Mouse (Mus musculus): ENCODE measurements around the gene Clec11a.

Clec11a gene

DNA sequence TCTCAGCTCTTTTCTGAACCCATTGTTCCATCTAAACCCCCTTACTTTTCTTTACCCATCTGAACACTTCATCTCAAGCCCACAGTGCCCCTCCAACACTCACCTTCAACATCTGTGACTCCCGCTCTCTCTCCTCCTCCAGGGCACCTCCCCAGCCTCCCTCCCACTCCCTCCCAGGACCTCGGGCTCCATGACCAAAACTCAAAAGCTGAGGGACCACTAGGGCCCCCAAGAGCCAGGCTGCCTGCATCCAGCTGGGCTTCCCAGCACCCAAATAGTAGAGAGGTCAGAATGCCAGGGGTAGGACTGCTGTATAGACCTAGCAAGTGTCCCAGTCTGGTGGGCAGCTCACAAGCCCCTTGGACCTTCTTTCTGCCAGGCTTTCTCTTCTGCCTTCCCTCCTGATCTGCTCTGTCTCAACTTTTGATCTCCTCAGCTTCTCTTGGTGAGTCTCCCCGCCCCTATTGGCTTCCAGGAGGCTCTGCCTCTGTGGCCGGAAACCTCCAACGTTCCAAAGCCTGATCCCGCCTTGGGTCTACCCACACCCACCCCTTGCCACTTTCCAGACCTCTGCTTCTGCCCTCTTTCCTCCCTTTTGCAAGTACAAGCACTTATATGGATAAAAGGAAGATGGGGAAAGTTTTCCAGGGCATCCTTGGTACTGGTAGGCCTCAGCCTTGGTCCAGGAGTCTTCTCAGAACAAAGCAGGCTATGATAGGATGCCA lies at the start of gene Clec11a:
Gene Clec11a, minus strand, starts transcription at position 387 of the 725 bp plus-strand sequence.
- peak; percentile 43 for DNase-seq (ENCODE audit: low spot score)

DNA sequence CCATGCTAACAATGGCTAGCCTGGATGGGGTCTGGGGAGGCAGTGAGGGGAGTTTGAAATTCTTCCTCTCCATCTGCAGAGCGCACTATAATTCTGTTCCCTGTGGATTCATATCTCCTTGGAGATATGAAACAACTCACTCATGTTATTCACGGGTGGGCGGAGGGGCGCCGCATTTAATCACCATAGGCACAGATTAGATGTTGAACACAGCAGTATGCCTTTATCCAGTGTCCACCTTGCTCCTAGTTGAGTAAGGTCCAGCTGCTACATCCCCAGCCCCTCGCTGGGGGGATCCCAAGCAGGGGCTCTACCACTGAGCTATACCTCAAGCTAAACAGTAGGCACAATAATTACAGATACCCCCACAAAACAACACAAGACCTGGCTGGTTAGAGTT lies 48.7 kb upstream of the Clec11a start:
- DNase-seq (ENCODE audit: low spot score) = no peak

DNA sequence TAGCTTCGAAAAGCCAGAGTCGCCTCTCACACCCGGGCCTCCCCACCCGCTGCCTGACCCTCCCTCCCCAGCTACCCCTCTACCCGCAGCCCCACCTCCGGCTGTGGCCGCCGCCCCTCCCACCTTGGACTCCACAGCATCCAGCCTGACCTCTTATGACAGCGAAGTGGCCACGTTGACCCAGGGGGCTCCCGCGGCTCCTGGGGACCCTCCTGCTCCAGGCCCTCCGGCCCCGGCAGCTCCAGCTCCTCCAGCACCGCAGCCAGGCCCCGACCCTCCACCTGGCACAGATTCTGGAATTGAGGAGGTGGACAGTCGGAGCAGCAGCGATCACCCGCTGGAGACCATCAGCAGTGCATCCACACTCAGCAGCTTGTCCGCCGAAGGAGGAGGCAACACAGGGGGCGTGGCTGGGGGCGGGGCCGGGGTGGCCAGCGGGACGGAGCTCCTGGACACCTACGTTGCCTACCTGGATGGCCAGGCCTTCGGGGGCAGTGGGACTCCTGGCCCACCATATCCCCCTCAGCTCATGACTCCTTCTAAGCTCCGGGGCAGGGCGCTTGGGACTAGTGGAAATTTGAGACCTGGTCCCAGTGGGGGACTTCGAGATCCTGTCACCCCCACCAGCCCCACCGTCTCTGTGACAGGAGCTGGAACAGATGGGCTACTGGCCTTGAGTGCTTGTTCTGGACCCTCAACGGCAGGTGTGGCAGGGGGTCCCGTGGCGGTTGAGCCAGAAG lies 47.1 kb upstream of the Clec11a start:
- no peak for DNase-seq (ENCODE audit: low spot score)

DNA sequence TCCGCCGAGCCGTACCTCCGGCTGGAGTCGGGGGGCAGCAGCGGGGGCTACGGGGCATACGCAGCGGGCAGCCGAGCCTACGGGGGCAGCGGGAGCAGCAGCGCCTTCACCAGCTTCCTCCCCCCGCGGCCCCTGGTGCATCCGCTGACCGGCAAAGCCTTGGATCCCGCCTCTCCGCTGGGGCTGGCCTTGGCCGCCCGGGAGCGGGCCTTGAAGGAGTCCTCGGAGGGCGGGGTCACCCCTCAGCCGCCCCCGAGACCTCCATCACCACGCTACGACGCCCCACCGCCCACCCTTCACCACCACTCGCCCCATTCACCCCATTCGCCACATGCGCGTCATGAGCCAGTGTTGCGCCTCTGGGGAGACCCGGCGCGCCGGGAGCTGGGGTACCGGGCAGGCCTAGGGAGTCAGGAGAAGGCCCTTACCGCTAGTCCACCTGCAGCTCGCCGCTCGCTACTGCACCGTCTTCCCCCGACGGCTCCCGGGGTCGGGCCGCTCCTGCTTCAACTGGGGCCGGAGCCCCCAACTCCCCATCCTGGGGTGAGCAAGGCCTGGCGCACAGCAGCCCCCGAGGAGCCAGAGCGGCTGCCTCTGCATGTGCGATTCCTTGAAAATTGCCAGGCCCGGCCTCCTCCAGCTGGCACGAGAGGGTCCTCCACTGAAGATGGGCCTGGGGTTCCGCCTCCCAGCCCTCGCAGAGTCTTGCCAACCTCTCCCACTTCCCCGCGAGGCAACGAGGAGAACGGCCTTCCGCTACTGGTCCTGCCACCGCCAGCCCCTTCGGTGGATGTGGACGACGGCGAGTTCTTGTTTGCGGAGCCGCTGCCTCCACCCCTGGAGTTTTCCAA lies 46.3 kb upstream of the Clec11a start:
- DNase-seq (ENCODE audit: low spot score) = no peak

DNA sequence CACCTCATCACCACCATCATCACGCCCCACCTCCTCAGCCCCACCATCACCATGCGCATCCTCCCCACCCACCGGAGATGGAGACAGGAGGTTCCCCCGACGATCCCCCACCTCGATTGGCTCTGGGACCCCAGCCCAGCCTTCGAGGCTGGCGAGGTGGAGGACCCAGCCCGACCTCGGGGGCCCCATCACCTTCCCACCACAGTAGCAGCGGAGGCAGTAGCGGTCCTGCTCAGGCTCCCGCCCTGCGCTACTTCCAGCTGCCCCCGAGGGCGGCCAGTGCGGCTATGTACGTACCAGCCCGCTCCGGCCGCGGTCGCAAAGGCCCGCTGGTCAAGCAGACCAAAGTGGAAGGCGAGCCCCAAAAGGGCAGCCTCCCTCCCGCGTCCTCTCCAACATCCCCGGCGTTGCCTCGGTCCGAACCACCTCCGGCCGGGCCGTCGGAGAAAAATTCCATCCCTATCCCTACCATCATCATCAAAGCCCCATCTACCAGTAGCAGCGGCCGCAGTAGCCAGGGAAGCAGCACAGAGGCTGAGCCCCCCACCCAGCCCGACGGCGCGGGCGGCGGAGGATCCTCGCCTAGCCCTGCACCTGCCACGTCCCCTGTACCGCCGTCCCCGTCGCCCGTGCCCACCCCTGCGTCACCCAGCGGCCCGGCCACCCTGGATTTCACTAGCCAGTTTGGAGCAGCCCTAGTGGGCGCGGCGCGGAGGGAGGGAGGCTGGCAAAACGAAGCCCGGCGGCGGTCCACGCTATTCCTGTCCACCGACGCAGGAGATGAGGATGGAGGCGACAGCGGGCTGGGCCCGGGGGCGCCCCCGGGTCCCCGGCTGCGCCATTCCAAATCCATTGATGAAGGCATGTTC lies 45.4 kb upstream of the Clec11a start:
- no peak for DNase-seq (ENCODE audit: low spot score)

DNA sequence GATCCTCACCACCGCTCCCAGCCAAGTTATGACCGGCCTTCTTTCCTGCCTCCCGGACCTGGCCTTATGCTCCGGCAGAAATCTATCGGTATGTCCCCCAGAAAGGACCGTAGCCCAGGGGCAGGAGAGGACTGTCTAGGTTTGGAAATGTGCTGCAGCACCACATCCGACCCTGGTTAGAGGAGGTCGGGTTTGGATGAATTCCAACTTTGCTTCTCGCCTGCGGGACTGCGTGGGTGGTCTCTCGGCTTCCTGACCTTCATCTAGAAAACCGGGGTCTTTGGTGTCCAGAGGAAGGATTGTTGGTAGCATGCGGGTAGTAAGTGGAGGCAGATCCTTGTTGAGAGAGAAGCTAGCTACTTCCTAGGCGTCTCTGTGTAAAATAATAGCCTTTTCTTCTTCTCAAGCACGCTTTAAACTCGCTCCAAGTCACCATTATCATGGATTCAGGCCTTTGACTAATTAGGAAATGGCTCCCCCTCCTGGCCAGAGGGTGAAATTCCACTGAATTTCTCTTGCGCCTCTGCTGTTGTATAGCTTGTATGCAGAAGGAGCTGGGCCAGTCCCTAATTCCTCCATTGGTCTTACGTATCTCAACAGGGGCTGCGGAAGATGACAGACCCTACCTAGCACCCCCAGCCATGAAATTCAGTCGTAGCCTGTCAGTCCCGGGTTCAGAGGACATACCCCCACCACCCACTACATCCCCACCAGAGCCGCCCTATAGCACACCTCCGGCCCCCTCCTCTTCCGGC lies 44.4 kb upstream of the Clec11a start:
- peak; percentile 78 for DNase-seq (ENCODE audit: low spot score)

DNA sequence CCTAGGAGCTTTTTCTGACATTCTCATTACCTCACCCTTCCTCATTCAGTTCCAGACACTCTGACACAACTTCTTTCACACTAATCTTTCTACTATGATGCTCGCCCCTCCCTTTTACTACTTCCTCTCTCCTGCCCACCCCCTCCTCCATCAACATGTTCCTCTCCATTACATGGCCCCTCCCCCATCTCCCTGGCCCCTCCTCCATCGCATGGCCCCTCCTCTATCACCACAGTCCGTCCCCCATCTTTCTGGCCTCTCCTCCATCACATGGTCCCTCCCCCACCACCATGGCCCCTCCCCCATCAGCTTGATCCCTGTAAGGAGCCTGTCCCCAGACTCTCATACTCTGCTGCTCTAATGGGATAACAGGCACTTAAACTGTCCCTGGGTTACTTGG lies 42.3 kb upstream of the Clec11a start:
- DNase-seq (ENCODE audit: low spot score) = no peak

DNA sequence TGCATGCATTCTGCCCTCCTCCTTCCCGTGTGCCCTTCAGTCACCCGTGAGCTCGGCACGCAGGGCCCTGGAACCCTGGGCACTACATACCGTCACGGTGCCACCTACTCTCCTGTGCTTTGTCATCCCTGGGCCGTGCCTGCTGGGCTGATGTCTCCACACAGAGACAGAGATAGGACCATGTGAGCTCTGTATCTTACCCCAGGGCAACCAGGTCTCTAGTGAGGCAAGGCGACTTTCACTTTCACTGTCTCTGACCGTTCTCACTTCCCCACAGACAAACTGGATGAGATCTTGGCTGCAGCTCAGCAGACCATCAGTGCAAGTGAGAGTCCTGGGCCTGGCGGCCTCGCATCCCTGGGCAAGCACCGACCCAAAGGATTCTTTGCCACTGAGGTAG lies 37.9 kb upstream of the Clec11a start:
- DNase-seq (ENCODE audit: low spot score) = no peak

DNA sequence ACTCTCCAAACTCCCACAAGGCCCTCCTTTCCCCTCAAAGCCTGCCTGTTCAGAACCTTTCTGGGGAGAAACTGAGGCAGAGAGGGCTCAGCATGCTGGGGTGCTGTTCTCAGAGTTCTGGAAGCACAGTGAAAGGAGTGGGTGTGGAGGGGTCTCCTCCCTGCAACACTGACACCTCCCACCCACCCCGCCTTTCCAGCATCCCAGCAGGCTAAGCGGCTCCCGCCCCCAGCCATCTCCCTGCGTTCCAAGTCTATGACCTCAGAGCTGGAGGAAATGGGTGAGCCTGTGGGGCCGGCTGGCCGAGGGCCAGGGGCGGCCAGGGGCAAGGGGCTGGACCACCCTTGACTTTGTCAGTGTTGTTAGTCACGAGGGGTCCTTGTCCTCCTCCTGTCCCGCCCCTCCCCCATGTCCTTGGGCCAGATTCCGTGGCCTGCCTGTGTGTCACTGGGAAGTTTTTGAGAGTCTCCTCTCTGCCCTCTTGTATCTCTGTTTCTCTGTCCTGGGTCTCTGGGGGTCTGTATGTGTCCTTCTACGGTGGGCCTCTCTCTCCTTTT lies 36.8 kb upstream of the Clec11a start:
- no peak for DNase-seq (ENCODE audit: low spot score)

DNA sequence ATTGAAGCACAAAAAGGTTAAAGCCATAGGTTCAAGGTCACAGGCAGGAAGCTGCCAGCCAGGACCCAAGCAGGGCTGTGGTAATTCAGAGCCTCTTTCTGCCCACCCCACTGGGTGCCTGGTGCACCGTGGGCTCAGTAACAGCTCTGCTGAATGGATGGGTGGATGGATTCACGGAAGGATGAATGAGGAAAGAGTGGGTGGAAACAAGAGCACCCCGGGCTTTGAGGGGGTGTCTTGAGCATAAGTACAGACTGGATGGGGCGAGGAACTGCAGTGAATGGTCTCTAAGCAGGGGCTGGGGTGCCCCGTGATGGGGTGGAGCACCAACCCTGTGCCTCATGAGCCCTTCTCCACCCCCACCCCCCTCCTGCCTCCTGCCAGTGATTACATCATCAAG lies 35.0 kb upstream of the Clec11a start:
- no peak for DNase-seq (ENCODE audit: low spot score)

DNA sequence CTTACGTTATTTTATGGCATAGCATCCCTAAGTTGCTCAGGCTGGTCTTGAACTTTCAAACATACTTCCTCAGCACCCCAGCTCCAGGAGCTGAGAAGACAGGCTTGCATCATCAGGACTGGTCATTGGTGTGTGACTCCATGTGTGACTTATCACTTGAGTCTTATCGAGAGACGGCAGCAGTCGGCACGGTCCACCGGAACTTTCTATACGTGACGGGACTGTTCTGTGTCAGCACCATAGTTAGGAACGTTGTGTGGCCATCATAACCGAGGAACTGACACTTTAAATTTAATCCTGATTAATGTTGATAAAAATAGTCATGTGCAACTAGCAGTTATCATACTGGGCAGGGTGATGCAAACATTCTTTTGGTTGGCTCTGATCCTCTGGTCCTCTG lies 34.4 kb upstream of the Clec11a start:
- no peak for DNase-seq (ENCODE audit: low spot score)

DNA sequence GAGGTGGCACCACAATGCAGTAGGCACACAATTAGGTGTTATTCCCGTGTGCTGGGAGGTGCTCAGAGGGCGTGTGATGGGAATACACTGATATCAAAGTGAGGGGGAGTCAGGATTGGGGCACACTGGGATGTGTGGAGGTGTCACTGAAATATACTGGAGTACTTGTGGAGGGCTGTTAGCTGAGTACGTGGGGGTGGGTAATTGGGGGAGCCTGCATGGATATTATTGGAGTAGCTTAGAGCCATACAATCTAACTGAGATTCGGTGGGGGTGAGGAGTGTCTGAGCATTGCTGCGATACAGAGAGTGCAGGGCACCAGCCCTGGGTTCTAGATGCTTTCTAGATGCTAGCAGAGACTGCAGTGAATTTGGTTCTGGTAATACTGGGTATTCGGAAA lies 33.5 kb upstream of the Clec11a start:
- no peak for DNase-seq (ENCODE audit: low spot score)

DNA sequence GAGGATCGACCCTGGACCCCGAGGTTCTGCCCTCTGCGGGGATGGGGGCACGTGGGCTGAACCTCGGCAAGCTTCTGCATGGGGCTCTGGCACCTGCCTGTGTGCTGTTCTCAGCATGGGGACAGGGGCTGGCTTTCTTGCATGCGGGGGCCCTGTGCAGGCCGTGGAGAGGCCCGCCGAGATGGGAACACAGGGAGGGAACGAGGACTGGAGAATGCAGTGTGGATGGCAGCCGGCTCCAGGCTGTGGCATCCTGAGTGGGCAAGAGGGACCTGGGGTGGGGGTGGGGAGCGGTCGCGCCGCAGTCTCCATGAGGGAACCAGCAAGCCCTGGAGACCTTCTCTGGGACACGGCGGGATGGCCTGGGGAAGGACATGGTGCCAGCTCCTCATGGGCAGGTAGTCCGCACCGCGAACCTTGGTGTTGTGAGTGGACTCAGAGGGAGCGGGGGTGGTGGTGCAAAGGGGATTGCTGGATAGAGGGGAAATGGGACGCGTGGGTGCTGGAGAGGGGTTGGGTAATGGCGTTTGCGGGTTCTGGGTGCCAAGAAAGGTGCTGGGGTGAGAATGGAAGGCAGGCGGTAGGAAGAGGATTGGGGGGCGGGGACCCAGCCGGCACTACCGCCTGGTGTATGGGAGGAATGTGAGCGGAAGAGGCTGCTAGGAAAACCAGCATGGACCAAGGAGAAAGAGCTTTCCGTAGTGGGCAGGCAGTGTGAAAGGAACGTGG lies 30.6 kb upstream of the Clec11a start:
- no peak for DNase-seq (ENCODE audit: low spot score)

DNA sequence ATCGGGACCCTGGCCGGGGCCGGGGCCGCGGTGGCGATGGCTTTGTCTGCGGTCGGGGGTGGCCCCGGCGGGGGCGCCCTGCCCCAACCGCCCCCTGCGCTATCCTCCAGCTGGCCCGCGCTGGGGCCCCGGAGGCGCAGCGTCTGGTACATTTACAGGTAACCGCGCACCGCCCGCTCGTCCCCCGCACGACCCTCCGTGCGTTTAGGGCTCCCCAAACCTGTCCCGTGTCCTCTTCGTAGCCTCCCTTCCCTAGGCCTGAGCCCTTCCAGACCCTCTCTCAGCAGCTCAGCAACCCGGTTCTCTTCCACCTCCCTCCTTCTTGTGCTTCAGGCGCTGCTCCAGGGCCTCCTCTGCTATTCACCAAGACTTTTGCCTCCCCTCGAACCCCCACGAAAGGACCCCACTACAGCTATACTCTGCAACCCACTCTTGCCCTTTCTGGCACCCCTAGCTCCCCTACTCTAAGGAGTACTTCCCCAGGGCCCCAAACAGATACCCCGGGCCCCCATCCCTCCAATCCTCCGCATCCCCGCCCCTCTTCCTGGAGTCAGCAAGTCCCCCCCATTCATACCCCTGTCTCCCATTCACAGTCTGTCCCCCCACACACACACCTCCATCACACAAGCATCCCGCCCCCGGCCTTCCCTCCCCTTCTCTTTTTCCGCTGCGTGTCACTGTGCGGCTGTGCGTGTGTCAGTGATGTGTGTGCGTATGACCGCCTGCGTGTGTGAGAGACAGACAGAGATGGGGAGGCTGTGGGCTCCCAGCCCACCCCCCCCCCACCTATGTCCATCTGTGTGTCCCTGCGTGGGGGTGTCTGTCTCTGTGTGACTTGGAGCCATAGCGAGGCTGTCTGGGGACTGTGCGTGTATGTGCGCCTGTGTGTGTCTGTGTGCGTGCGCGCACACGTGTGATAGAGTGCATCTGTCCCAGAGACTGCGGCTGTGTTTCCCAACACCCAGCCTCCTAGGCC lies 29.6 kb upstream of the Clec11a start:
- no peak for DNase-seq (ENCODE audit: low spot score)

DNA sequence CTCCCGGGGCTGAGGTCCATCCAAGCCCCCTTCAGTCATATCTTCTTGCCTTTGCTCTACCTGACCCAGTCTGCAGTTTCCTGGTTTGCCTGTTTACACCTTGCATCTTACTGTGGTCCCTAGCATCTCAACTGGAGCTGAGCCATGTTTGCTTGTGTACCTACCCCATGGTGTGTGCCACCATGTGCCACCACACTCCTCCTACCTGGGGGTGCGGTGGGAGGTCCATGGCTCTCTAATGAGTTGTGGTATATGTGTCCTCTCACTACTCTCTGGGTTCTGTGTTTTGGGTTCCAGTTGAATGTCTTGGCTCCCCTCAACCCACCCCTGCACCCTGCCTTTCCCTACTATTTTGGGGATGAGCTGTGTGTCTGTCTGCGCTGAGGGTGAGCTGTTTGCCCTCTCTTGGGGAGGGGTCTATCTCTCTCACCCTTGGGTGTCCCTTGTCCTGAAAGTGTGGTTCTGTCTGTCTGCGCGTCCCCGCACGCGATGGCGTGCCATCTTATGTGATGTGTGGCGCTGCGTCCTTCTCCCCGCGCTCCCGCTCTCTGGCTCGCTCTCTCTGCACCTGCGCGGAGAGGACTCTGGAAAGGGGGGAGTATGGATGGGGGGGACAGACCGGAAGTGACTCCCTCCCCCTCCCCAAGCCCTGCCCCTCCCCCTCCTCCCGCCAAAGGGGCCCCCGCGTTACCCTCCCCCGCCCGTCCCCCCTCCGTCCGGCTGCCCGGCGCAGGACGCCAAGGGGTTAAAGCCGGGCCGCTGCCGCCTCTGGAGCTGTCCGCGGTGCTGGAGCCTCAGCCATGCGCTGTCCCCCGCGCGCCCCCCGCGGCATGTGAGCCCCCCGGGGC lies 28.6 kb upstream of the Clec11a start:
- no peak for DNase-seq (ENCODE audit: low spot score)

DNA sequence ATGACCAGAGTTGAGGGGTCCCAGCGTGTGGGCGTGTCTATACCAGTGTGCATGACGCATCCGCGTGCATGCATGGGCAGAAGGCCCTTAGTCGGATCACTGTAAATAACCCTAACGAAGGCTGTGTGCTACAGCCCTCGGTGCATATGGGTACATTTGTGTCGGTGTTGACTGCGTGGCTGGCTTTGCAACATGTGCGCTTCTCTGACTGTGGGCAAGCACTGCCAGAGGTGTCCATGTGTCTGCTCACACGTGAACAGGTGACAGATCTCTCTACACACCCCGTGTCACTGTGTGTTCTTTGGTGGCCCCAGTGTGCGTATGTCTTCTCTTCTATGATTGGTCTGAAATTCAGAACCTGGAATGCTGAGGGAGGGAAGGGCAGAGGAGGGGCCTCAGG lies 27.4 kb upstream of the Clec11a start:
- no peak for DNase-seq (ENCODE audit: low spot score)

DNA sequence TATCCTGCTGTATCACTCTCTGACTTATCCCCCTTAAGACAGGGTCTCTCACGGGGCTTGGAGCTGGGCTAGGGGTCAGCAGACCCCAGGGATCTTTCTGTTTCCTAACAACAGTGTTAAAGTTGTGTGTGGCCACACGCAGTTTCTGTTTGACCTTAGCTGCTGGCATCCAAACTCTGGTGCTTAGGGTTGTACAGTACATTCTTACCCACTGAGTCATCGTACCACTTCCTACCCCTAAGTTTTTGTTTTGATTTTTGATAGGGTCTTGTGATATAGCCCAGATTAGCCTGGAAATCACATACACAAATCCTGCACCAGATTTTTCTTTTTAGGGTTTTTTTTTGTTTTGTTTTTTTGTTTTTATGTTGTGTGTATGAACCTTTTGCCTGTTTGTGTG lies 25.6 kb upstream of the Clec11a start:
- no peak for DNase-seq (ENCODE audit: low spot score)

DNA sequence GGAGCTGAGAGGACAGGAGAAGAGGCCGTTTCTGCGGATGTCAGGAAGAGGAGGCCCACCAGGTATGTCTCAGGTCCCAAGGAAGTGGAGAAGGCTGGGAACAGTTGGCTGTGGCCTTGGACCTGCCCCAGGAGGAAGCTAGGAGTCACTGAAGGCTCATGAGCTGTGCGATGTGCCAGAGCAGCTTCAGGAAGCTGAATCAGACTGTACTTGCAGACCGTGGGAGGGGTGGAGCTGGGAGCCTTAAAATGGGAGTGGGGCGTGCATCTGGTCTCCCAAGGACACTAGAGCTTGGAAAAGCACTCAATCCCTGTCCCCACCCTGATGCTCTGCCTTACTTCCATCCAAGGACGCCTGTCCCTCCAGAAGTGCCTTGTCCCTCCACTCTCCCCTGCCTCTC lies 19.9 kb upstream of the Clec11a start:
- DNase-seq (ENCODE audit: low spot score) = no peak
